Mouse (Mus musculus) CH12.LX (cell line): ENCODE results near the gene Prep. TPM values are rescaled to one million over a fixed set of nuclear protein-coding genes. Genes with fewer than 3 reads are reported as not detected.

ENCODE experiments used
- DNase-seq: peaks from one replicate; pipeline ENCODE4 v3.0.0-alpha.2; 2013; ENCODE audit errors: extremely low read depth
- H3K27ac ChIP-seq: 2 replicates; pipeline ENCODE4 v1.5.1; 2012; ENCODE audit warnings: low read depth, mild to moderate bottlenecking, control low read depth, moderate library complexity; ENCODE audit not compliant: insufficient read depth
- H3K27me3 ChIP-seq: replicated peaks from 2 replicates; pipeline ENCODE3; 2012; ENCODE audit warnings: inconsistent platforms
- H3K36me3 ChIP-seq, 2 experiments: replicated peaks in 1 of 2; 2 replicates each; pipeline versions ENCODE3 to v1.6.1; 2012; ENCODE audit warnings: inconsistent platforms in 1 of 2, low read length in 1 of 2, mild to moderate bottlenecking in 1 of 2, mixed read lengths in 1 of 2, moderate library complexity in 1 of 2; ENCODE audit not compliant: control insufficient read depth in 1 of 2, insufficient read depth in 1 of 2
- H3K4me1 ChIP-seq, 2 experiments: 2 replicates each; pipeline ENCODE4 v1.6.1; 2012; ENCODE audit warnings: inconsistent platforms in 1 of 2, moderate library complexity in 1 of 2; ENCODE audit not compliant: insufficient read depth in 2 of 2, control insufficient read depth in 1 of 2
- H3K4me2 ChIP-seq: 2 replicates; pipeline ENCODE4 v1.6.1; 2012; ENCODE audit warnings: low read depth, mild to moderate bottlenecking, control low read depth; ENCODE audit not compliant: poor library complexity, insufficient read depth, severe bottlenecking
- H3K4me3 ChIP-seq, 3 experiments: fragments of 150-350 bp in 1 of 3; sonication (generic) in 1 of 3; replicated peaks in 1 of 3; 2 replicates each; pipeline versions ENCODE3 to v1.5.1; 2011 to 2012; ENCODE audit warnings: low read depth in 2 of 3, low read length in 2 of 3, mild to moderate bottlenecking in 2 of 3, moderate library complexity in 2 of 3, control low read depth in 1 of 3, improper control_type of control experiment in 1 of 3, inconsistent platforms in 1 of 3, mixed read lengths in 1 of 3; ENCODE audit not compliant: poor library complexity in 1 of 3
- H3K79me2 ChIP-seq: replicated peaks from 2 replicates; pipeline ENCODE4 v1.6.1; 2012; ENCODE audit warnings: mild to moderate bottlenecking, moderate library complexity; ENCODE audit not compliant: control insufficient read depth, poor library complexity, insufficient read depth, severe bottlenecking; ENCODE audit errors: extremely low read depth
- H3K9ac ChIP-seq: 2 replicates; pipeline ENCODE4 v1.6.1; 2012; ENCODE audit warnings: low read depth, mild to moderate bottlenecking, control low read depth, moderate library complexity; ENCODE audit not compliant: insufficient read depth
- H3K9me3 ChIP-seq: replicated peaks from 2 replicates; pipeline ENCODE3; 2012; ENCODE audit warnings: low read length, inconsistent platforms, mixed read lengths
- BHLHE40 ChIP-seq: IDR thresholded peaks from 2 replicates; pipeline ENCODE4 v1.6.1; 2011; ENCODE audit warnings: mild to moderate bottlenecking, low read depth, low read length, improper control_type of control experiment
- CHD1 ChIP-seq: IDR thresholded peaks from 2 replicates; pipeline ENCODE4 v1.6.1; 2012; ENCODE audit warnings: low read depth, low read length, improper control_type of control experiment, inconsistent platforms
- CTCF ChIP-seq, 2 experiments: IDR thresholded peaks in 1 of 2; conservative IDR thresholded peaks in 1 of 2; 2 replicates each; pipeline ENCODE4 v1.5.1; 2011 to 2012; ENCODE audit warnings: low read depth in 2 of 2, low read length in 2 of 2, improper control_type of control experiment in 1 of 2, inconsistent platforms in 1 of 2, mild to moderate bottlenecking in 1 of 2, moderate library complexity in 1 of 2
- E2F4 ChIP-seq: IDR thresholded peaks from 2 replicates; pipeline ENCODE4 v1.6.1; 2011; ENCODE audit warnings: low read depth, low read length, improper control_type of control experiment; ENCODE audit not compliant: insufficient replicate concordance
- ELF1 ChIP-seq: IDR thresholded peaks from 2 replicates; pipeline ENCODE4 v1.6.1; 2014; ENCODE audit warnings: low read depth, mild to moderate bottlenecking, inconsistent platforms, low read length, improper control_type of control experiment
- EP300 ChIP-seq: IDR thresholded peaks from 2 replicates; pipeline ENCODE4 v1.6.1; 2011; ENCODE audit warnings: low read length, improper control_type of control experiment
- ETS1 ChIP-seq: conservative IDR thresholded peaks from 2 replicates; pipeline ENCODE4 v1.6.1; 2012; ENCODE audit warnings: low read depth, mild to moderate bottlenecking, inconsistent platforms, low read length, improper control_type of control experiment, moderate library complexity
- GABPA ChIP-seq: IDR thresholded peaks from 2 replicates; pipeline ENCODE4 v1.6.1; 2012; ENCODE audit warnings: low read depth, low read length, improper control_type of control experiment, inconsistent platforms; ENCODE audit not compliant: insufficient replicate concordance
- IRF4 ChIP-seq: IDR thresholded peaks from 2 replicates; pipeline ENCODE4 v1.6.1; 2014; ENCODE audit warnings: low read depth, mild to moderate bottlenecking, inconsistent platforms, low read length, improper control_type of control experiment
- JUN ChIP-seq: IDR thresholded peaks from 2 replicates; pipeline ENCODE4 v1.6.1; 2011; ENCODE audit warnings: low read depth, mild to moderate bottlenecking, low read length, improper control_type of control experiment, moderate library complexity; ENCODE audit not compliant: insufficient read depth
- MAX ChIP-seq: IDR thresholded peaks from 2 replicates; pipeline ENCODE4 v1.6.1; 2011; ENCODE audit warnings: low read length, improper control_type of control experiment
- MEF2A ChIP-seq: IDR thresholded peaks from 2 replicates; pipeline ENCODE4 v1.6.1; 2014; ENCODE audit warnings: low read depth, mild to moderate bottlenecking, inconsistent platforms, low read length, improper control_type of control experiment, borderline replicate concordance
- MXI1 ChIP-seq: IDR thresholded peaks from 2 replicates; pipeline ENCODE4 v1.6.1; 2011; ENCODE audit warnings: mild to moderate bottlenecking, low read depth, low read length, improper control_type of control experiment
- MYC ChIP-seq: IDR thresholded peaks from 2 replicates; pipeline ENCODE4 v1.6.1; 2011; ENCODE audit warnings: low read depth, mild to moderate bottlenecking, improper control_type of control experiment, low read length
- NRF1 ChIP-seq: IDR thresholded peaks from 2 replicates; pipeline ENCODE4 v1.6.1; 2014; ENCODE audit warnings: low read depth, mild to moderate bottlenecking, inconsistent platforms, low read length, improper control_type of control experiment, moderate library complexity
- PAX5 ChIP-seq: IDR thresholded peaks from 2 replicates; pipeline ENCODE4 v1.6.1; 2012; ENCODE audit warnings: low read length, inconsistent platforms, mixed read lengths
- POLR2A ChIP-seq: IDR thresholded peaks from 2 replicates; pipeline ENCODE4 v1.6.1; 2011; ENCODE audit warnings: low read depth, mild to moderate bottlenecking, improper control_type of control experiment, low read length
- POLR2AphosphoS2 ChIP-seq: IDR thresholded peaks from 2 replicates; pipeline ENCODE4 v1.6.1; 2011; ENCODE audit warnings: low read depth, low read length, improper control_type of control experiment
- SMC3 ChIP-seq: IDR thresholded peaks from 2 replicates; pipeline ENCODE4 v1.6.1; 2011; ENCODE audit warnings: low read depth, low read length, improper control_type of control experiment
- ZMIZ1 ChIP-seq: IDR thresholded peaks from 2 replicates; pipeline ENCODE4 v1.6.1; 2012; ENCODE audit warnings: low read depth, mild to moderate bottlenecking, inconsistent platforms, low read length, improper control_type of control experiment
- ZNF384 ChIP-seq: IDR thresholded peaks from 2 replicates; pipeline ENCODE4 v1.6.1; 2012; ENCODE audit warnings: low read depth, low read length, improper control_type of control experiment, inconsistent platforms
- dilution Hi-C: fragments of 300-500 bp; cut with MboI; formaldehyde crosslinking; loops from 2 replicates; pipeline ENCODE4 v1.14.3; 2020; ENCODE audit warnings: low sequenced_read_pairs; ENCODE audit not compliant: extremely low pct_unique_long_range_greater_than_20kb, extremely low pct_ligation_motif_present
- in situ Hi-C: fragments of 300-500 bp; cut with MboI; formaldehyde crosslinking; loops from 3 replicates; pipeline ENCODE4 v1.14.3; 2019; ENCODE audit warnings: low sequenced_read_pairs, low pct_ligation_motif_present, low pct_unique_long_range_greater_than_20kb, mixed read lengths
- polyA plus RNA-seq: library from polyadenylated mRNA; unstranded; fragments of >175 nt; gene quantifications from 2 replicates; pipeline ENCODE4 v1.2.1, GENCODE M21; 2012; ENCODE audit warnings: low read depth; ENCODE audit not compliant: insufficient read length
- total RNA-seq, 2 experiments: library from RNA; depleted of rRNA; stranded (reverse); fragments of 300-350 nt in 1 of 2; fragments of >200 nt in 1 of 2; gene quantifications; 2 replicates each; pipeline ENCODE4 v1.2.3; 2012 to 2014

Gene Prep
- total and polyA plus RNA-seq, 3 experiments: 17.6 to 28.2 (median 25.7) TPM

DNA sequence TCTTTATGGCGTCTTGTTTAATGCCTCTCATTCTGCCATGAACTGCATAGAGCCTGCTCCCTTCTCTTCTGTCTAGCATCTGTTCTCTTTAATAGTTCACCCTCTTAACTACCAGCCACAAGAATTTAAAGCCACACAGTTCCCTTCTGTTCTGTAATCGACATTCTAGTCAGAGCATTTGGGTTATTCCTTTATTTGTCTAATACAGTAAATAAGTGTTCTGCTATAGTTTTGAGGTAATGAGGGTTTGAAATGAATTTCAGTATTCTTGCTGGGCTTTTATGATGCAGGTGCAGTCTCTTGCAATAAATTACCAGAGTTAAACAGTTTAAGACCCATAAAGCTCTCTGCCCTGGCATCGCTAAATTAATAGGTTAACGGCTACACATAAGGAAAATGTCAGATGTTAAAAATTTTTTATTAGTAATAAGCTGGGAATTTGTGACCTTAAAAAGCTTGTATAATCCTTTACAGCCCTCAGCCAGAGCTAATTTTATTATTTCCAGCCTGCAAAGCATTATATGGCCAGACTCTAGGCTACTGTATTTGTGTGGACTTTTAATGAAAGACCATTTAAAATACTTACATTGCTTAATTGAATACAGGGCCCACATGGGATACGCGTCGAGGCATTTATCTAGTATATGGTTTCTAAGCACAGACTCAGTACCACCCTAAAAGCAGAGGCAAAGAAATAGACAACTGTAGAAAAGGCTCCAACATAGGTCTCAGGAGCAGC is 73.6 kb downstream of the Prep start:
- dilution Hi-C loops: no loop called here
- no peaks in the 10 kb centered on the region for H3K4me1 ChIP-seq
- TF ChIP-seq SMC3 (no peak), MAX (no peak), PAX5 (no peak), CHD1 (no peak), JUN (no peak), POLR2AphosphoS2 (no peak), ELF1 (no peak), NRF1 (no peak), GABPA (no peak), POLR2A (no peak), CTCF (conservative IDR thresholded peaks at IDR 0.05 in 1 of 2, IDR thresholded peaks at IDR 0.05 in 1 of 2; ENCODE audit: low read depth in 2 of 2, low read length in 2 of 2) (no peak), E2F4 (no peak), ETS1 (no peak), EP300 (no peak), IRF4 (no peak), MEF2A (no peak), ZNF384 (no peak), MYC (no peak), BHLHE40 (no peak)
- TF ChIP-seq, all 38 proteins: peak for 0
- H3K27ac ChIP-seq: no peak overlapping the region
- H3K27me3 ChIP-seq: no peaks in the 10 kb centered on the region
- no peak overlapping the region for H3K9ac ChIP-seq
- in situ Hi-C loops: loop anchor here (25.0 kb wide), 1 partner anchor 222 kb away; no protein-coding TSS in a partner anchor
- peaks cover 20 to 88% of the 10 kb centered on the region in 2 experiments for H3K36me3 ChIP-seq
- H3K4me2 ChIP-seq: no peak overlapping the region
- H3K79me2 ChIP-seq: no peaks in the 10 kb centered on the region; the same call in 1 of the 2 replicates
- no peak for DNase-seq
- no peak overlapping the region for H3K4me3 ChIP-seq
- no peaks in the 10 kb centered on the region for H3K9me3 ChIP-seq

DNA sequence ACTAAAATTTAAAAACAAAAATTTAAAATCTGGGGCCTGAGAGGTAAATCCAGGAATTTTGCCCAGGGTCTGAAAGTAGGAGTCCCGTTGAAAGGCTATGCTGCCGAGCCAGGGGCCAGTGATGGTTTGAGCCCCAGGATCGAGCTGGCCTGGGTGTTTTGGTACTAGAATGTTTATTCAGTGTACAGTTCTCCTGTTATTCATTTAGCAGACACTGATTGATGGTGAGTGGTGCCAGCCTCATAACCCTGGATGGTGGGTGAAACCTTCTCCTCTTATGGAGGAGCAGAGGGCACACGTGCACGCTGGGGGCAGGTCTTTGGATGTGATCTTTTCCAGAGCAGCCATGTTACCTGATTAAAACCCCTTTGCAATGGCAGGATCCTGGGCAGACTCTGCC is 75.4 kb downstream of the Prep start:
- no peak for TF ChIP-seq ZMIZ1
- TF ChIP-seq MXI1: no peak
- TF ChIP-seq, all 38 proteins: peak for 0
- Histone ChIP-seq H3K79me2 (no peaks in the 10 kb centered on the region; the same call in 1 of the 2 replicates), H3K4me2 (no peak overlapping the region), H3K36me3 (peaks cover 13 to 89% of the 10 kb centered on the region in 2 experiments), H3K9me3 (no peaks in the 10 kb centered on the region), H3K27ac (no peak overlapping the region), H3K4me1 (no peaks in the 10 kb centered on the region), H3K4me3 (no peak overlapping the region), H3K9ac (no peak overlapping the region), H3K27me3 (no peaks in the 10 kb centered on the region)
- DNase-seq: no peak
- dilution Hi-C loops (no loop called here), in situ Hi-C loops (loop anchor here (25.0 kb wide), 1 partner anchor 220 kb away; no protein-coding TSS in a partner anchor)
